Mouse (Mus musculus): ENCODE results near the gene Cfap52. TPM values are rescaled to one million over a fixed set of nuclear protein-coding genes. Genes with fewer than 3 reads are reported as not detected.

The Cfap52 gene
- 1 to 10 TPM; 4.9 to 8.6 (median 5.8) TPM for total RNA-seq (2022)

DNA sequence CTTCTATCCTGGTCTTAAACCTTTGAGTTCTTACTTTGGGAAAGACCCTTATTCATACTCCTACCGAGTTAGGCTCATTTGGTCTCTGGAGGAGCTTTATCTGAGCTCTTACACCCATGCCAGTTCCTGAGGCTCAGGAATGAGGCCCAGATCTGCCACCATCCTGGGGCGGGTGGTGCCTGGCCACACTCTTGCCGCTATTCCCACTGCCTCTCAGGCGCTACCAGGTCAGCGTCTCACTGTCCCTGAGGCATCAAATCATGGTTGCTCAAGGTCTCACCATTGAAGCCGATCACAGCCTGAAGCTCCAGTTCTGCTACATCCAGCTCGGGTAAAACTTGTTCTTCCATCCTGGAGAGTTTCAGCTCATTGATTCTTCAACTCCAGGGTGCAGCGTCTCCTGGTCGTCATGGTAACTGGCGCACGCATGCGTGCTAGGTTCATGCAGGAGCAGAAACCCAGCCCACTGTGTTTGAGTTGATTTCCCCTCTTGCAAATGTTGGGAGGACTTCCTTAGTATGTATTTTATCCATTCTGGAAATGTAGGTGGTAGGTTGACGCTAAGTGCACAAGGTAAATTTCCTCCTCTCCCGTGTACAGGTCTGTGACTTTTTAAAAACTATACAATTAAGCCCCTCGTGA, at the start of gene Cfap52:
Gene Cfap52 (minus strand): TSS at position 410 of the 642 bp plus-strand sequence.
- peak; percentile 72 to 83 for DNase-seq (ENCODE audit: low spot score in 2 of 2)

GRCm38 (mm10) chr11:68012207-68012606, 46.8 kb upstream of the Cfap52 start:
- no peak for DNase-seq (ENCODE audit: low spot score in 2 of 2)

- DNase-seq (ENCODE audit: low spot score in 2 of 2): no peak
Observed at GRCm38 (mm10) chr11:68009377-68009776, 43.9 kb upstream of the Cfap52 start.

DNA sequence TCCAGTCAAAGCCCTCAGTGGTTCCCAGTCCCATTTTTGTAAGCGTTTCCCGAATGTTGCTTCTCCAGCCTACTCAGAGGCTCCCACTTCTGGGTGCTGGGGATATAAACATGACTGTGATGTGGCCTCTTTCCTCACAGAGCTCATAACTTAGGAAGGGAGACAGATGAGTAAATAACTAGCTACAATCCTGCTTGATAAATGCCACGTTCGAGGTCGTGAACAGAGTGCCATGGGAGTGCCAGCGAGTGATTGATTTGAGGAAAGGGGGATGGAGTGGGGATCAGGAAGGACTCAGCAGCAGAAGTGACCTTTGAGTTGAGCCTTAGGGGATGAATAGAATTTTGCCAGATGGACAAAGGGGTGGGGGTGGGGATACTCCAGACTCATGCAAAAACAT, 42.2 kb upstream of the Cfap52 start:
- no peak for DNase-seq (ENCODE audit: low spot score in 2 of 2)

- DNase-seq (ENCODE audit: low spot score in 2 of 2): no peak
Observed at GRCm38 (mm10) chr11:68006216-68006789, 40.9 kb upstream of the Cfap52 start.

- DNase-seq (ENCODE audit: low spot score in 2 of 2): peak in 1 of 2 experiments; percentile 67
Observed at GRCm38 (mm10) chr11:68004191-68004590, 38.7 kb upstream of the Cfap52 start.

GRCm38 (mm10) chr11:67999629-68000028, 34.2 kb upstream of the Cfap52 start:
- DNase-seq (ENCODE audit: low spot score in 2 of 2): no peak

DNA sequence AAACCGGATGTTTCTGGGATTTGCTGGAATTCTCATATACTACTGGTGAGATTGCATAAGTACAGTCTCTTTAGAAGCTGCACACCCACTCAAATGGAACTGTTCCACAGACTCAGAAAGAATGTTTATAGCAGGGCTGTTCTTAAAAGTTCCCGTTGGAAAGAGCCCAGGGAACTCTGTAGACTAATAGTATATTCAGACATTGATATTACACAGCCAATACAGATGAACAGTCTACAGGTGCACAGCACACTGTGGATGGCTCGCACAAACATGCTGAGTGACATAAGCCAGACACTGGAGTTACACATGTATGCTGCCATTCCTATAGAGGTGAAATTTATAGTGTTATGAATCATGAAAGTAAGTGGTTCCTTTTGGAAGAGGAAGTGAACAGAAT, 33.5 kb upstream of the Cfap52 start:
- DNase-seq (ENCODE audit: low spot score in 2 of 2): peak in 1 of 2 experiments; percentile 32

DNA sequence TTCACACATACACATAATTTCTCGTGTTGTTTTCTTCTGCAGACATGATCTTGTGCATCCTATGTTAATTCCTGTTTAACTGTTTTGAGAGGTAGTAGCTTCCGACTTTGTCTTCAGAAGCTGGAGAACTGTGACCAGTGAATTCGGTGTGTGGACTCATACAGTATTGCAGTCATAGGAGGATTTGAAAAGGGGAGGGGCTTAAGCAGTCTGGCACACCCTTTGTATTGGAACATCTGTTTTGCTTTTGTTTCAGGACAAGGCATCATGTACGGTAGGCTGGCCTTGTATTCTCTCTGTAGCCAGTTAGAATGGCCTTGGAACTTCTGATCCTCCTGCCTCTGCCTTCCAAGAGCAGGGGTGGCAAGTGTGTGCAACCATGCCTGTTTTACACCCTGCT, 30.5 kb upstream of the Cfap52 start:
- no peak for DNase-seq (ENCODE audit: low spot score in 2 of 2)

- DNase-seq (ENCODE audit: low spot score in 2 of 2): peak in 1 of 2 experiments; percentile 21
Observed at GRCm38 (mm10) chr11:67991240-67991639, 25.8 kb upstream of the Cfap52 start.

DNA sequence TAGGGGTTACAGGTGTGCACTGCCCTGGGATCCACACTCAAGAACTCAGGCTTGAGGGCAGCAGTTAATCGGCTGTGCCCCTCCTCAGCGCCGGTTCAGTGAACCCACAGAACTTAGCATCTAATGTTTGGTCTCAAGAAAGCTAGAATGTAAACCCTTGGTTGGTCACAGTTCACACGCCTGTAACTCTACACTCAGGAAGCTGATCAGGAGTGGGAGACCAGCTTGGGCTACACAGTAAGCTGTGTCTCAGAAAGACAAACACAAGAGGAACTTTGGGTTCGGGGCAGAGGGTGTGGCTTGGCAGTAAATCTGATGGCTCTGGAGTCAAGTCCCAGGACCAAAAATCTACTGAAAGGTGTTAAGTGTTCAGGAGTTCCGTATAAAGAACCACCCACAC, 18.1 kb upstream of the Cfap52 start:
- DNase-seq (ENCODE audit: low spot score in 2 of 2): no peak

GRCm38 (mm10) chr11:67975252-67975651, 9.8 kb upstream of the Cfap52 start:
- DNase-seq (ENCODE audit: low spot score in 2 of 2): no peak

DNA sequence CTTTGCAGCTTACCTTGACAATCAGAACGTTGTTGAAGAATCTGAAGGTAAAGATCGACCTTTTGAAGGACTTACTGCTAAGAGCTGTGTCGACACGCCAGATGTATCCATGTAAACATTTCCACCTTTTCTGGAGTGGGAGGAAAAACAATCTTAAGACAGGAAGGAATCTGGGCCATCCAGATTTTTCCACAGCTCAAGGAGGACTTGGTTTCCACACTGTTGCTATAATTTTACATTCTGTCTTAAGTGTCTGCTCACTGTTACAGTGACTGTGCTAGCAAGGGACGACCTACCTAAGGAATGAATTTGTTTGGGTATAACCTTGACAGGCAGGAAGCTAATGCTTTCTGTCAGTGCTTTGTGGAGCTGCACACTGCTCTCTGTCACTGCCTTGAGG, 7.8 kb upstream of the Cfap52 start:
- no peak for DNase-seq (ENCODE audit: low spot score in 2 of 2)

- DNase-seq (ENCODE audit: low spot score in 2 of 2): no peak
Observed at GRCm38 (mm10) chr11:67972606-67973005, 7.2 kb upstream of the Cfap52 start.

DNA sequence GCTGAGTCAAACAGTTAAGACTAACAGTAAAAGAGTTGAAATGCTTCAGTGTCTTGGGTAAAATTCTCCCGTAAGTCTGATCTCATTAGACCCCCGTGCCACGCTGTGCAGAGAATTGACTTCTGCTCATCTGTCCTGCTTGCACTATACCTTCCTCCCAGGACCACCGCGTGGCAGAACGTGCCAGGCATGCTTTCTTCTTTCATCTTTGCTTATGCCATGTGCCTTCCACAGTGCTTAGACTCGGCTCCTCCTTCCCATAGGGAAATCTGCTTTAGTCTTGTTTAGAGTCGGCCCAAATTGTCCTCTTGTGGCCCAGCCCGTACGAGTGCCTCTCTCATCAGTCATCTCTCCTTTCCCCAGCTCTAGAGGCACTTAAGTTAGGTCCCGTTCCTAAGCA, 2.4 kb upstream of the Cfap52 start:
- DNase-seq (ENCODE audit: low spot score in 2 of 2): no peak

DNA sequence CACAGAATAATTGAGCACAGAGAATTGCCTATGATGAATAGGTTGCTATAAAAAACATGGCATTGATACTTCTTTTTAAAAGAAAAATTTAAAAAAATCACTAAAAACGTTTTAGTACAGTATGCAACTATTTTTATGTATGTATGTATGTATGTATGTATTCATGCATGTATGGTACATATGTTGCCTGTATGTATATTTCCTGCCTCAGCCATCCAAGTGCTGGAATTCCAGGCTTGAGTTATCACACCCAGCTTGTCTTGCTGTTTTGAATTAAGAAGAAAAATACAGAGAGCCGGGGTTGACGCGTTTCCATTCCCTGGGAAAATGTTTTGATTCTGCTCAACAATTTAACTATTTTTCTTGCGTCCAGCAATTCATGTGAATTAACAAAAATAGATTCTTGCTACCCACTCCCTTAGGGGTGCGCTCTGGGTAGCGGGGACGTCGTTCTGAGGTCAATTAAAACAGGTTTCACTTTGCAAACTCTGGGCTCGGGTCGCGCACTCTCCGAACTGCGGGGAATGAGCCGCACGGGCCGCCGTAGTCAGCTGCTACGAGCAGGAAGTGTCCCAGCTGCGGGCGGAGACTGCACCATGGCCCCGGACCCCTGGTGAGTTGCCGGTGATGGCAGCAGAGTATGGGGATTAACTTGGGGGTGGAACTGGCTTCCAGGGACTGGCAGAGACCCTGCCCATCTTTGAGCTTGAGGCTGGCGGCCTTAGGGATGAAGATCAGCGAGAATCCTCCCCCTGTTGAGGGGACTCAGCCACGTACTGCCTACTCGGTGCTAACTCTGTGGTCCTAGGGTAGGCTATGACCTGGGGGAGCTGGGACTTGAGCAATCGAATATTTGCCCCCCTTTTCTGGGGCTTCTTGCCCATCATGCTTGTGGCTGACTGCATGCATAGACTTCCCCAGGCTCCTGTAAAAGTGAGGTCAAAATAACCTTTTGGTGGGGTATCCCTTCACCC, 741 bp upstream of the Cfap52 start, which contains the start of gene Stx8:
Gene Stx8 (plus strand): TSS at position 289 of the 974 bp plus-strand sequence.
- peak; percentile 81 to 97 for DNase-seq (ENCODE audit: low spot score in 2 of 2)

DNA sequence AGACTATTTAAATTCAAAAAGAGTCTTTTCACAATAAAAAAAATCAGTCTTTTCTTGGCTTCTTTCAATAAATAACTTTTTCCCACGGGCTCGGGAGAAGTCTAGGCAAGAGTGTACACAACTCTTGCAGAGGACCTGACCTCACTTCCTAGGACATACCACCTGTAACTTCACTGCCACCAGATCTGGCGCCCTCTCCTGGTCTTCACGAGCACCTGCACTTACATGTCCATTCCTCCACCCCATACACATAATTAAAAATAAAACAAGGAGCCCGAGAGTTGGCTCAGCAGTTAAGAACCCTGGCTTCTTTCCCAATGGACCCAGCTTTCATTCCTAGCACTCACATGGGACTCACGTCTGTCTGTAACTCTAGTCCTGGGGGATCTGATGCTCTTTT, 1.3 kb downstream of the Cfap52 start:
- no peak for DNase-seq (ENCODE audit: low spot score in 2 of 2)

- DNase-seq (ENCODE audit: low spot score in 2 of 2): no peak
Observed at GRCm38 (mm10) chr11:67954413-67954812, 11.0 kb downstream of the Cfap52 start.

DNA sequence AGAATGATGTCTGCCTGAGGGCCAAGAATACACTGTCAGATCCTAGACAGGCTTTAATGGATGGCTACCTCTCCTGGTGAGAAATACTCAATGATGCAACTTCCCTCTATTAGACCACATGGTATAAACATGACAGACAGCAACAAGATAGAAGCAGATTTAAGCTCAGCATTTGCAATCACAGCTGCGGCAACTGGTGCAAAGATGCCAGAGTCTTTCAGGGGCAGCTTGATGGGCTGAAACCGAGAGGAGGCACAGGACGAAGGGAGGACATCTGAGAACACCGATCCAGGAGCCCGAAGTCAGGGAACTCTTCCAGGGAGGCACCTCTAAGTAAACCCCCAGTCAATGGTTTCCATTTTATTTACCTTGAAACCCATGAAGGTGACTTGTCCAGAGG, 11.8 kb downstream of the Cfap52 start:
- DNase-seq (ENCODE audit: low spot score in 2 of 2): no peak

DNA sequence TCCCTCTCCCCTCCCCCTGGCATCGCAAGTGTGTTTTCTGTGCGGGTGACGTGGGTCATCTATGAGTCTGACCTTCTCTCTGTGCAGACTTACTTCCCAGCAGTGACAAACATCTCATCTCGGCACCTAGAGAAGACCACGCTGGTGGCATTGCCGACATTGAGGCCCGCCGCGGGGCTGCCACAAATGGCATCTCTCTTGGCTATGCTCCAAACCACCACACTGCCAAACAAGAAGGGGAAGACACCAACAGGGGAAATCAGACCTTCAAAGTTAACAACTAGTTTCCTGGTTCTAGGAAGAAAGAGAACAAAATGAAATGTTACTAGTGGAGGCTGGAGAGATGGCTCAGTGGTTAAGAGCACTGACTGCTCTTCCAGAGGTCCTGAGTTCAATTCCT, 16.0 kb downstream of the Cfap52 start:
- DNase-seq (ENCODE audit: low spot score in 2 of 2): no peak

DNA sequence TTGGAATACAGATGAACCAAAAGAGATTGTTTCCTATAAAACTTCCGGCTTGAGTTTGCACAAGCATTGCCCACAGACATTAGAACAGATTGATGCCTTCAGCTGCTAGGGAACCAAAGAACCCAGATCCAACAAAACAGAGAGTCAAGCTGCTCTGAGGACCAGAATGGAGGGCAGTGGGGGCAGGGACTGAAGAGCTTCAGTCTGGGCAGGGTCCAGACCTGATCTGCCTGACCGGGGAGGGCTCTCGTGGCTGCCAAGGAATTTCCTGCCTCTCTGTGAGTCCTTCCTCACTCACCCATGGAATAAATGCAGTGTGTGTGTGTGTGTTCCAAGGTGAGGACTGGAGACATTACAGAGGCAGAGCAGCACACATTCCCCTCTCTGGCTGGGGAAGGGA, 17.2 kb downstream of the Cfap52 start:
- no peak for DNase-seq (ENCODE audit: low spot score in 2 of 2)

DNA sequence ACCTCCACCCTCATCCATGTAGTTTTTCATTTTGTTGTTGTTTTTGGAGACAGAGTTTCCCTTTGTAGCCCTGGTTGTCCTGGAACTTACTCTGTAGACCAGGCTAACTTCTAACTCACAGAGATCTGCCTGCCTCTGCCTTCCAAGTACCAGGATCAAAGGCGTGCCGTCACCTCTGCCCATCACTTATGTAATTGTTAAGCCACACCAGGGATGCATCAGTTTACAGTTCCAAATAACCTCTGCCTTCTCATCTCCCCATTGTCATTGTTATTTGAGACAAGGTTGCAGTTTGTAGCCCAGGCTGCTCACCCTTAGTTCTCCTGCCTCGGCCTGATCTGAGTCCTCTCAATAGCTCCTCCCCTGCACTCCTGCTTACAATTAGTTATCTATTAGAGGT, 33.3 kb downstream of the Cfap52 start:
- DNase-seq (ENCODE audit: low spot score in 2 of 2): no peak
